Mouse (Mus musculus) MEL (cell line): ENCODE results near the gene Sec22b. TPM values are rescaled to one million over a fixed set of nuclear protein-coding genes. Genes with fewer than 3 reads are reported as not detected.

Experiments used
- DNase-seq: peaks from one replicate; pipeline ENCODE4 v3.0.0; 2011; ENCODE audit warnings: low read depth, low spot score
- H3K27ac ChIP-seq: 2 replicates; pipeline ENCODE4 v1.5.1; 2012; ENCODE audit warnings: low read depth, mild to moderate bottlenecking, control low read depth, low read length, moderate library complexity; ENCODE audit not compliant: control insufficient read depth
- H3K27me3 ChIP-seq, 2 experiments: fragments of 150-350 bp in 1 of 2; sonication (generic) in 1 of 2; 2 replicates each; pipeline ENCODE4 v1.6.1; 2012; ENCODE audit warnings: low read length in 2 of 2, mild to moderate bottlenecking in 2 of 2, improper control_type of control experiment in 1 of 2, moderate library complexity in 1 of 2; ENCODE audit not compliant: insufficient read depth in 2 of 2, control insufficient read depth in 1 of 2
- H3K36me3 ChIP-seq, 2 experiments: 2 replicates each; pipeline ENCODE4 v1.6.1; 2012 to 2014; ENCODE audit warnings: low read length in 2 of 2, improper control_type of control experiment in 1 of 2, inconsistent platforms in 1 of 2, mild to moderate bottlenecking in 1 of 2; ENCODE audit not compliant: insufficient read depth in 2 of 2, control insufficient read depth in 1 of 2
- H3K4me1 ChIP-seq, 2 experiments: fragments of 150-350 bp in 1 of 2; sonication (generic) in 1 of 2; 2 replicates each; pipeline ENCODE4 v1.6.1; 2012; ENCODE audit warnings: low read length in 2 of 2, improper control_type of control experiment in 1 of 2, mild to moderate bottlenecking in 1 of 2; ENCODE audit not compliant: insufficient read depth in 2 of 2, control insufficient read depth in 1 of 2
- H3K4me3 ChIP-seq, 2 experiments: fragments of 150-350 bp in 1 of 2; sonication (generic) in 1 of 2; 2 replicates each; pipeline ENCODE4 v1.5.1; 2012; ENCODE audit warnings: low read depth in 2 of 2, low read length in 2 of 2, mild to moderate bottlenecking in 2 of 2, moderate library complexity in 2 of 2, control low read depth in 1 of 2, improper control_type of control experiment in 1 of 2; ENCODE audit not compliant: control insufficient read depth in 1 of 2, insufficient read depth in 1 of 2
- H3K79me2 ChIP-seq: 2 replicates; pipeline ENCODE4 v1.6.1; 2012; ENCODE audit warnings: mild to moderate bottlenecking, low read length, moderate library complexity; ENCODE audit not compliant: control insufficient read depth, poor library complexity, insufficient read depth
- H3K9ac ChIP-seq: 2 replicates; pipeline ENCODE4 v1.6.1; 2012; ENCODE audit warnings: low read depth, mild to moderate bottlenecking, control low read depth, low read length, moderate library complexity; ENCODE audit not compliant: control insufficient read depth, poor library complexity, severe bottlenecking
- H3K9me3 ChIP-seq: fragments of 150-350 bp; sonication (generic); replicated peaks from 2 replicates; pipeline ENCODE4 v1.6.1; 2012; ENCODE audit warnings: mild to moderate bottlenecking, low read length, improper control_type of control experiment, moderate library complexity; ENCODE audit not compliant: insufficient read depth
- BHLHE40 ChIP-seq: IDR thresholded peaks from 2 replicates; pipeline ENCODE4 v1.6.1; 2012; ENCODE audit warnings: low read depth, mild to moderate bottlenecking, inconsistent platforms, low read length, improper control_type of control experiment, borderline replicate concordance
- CTCF ChIP-seq, 3 experiments: IDR thresholded peaks in 2 of 3; conservative IDR thresholded peaks in 1 of 3; 2 replicates each; pipeline ENCODE4 v1.5.1; 2011 to 2012; ENCODE audit warnings: low read length in 3 of 3, low read depth in 2 of 3, mild to moderate bottlenecking in 2 of 3, improper control_type of control experiment in 1 of 3, inconsistent platforms in 1 of 3, mixed read lengths in 1 of 3, moderate library complexity in 1 of 3; ENCODE audit not compliant: control insufficient read depth in 1 of 3, insufficient read depth in 1 of 3, poor library complexity in 1 of 3, severe bottlenecking in 1 of 3
- E2F4 ChIP-seq: IDR thresholded peaks from 2 replicates; pipeline ENCODE4 v1.6.1; 2011; ENCODE audit warnings: low read depth, low read length, improper control_type of control experiment, borderline replicate concordance
- EP300 ChIP-seq, 2 experiments: IDR thresholded peaks; 2 replicates each; pipeline ENCODE4 v1.6.1; 2011; ENCODE audit warnings: improper control_type of control experiment in 2 of 2, low read length in 2 of 2, low read depth in 1 of 2, mild to moderate bottlenecking in 1 of 2
- ETS1 ChIP-seq: IDR thresholded peaks from 2 replicates; pipeline ENCODE4 v1.6.1; 2012; ENCODE audit warnings: low read depth, mild to moderate bottlenecking, inconsistent platforms, low read length, improper control_type of control experiment, moderate library complexity
- MAX ChIP-seq: IDR thresholded peaks from 2 replicates; pipeline ENCODE4 v1.6.1; 2011; ENCODE audit warnings: low read length, improper control_type of control experiment
- MAZ ChIP-seq: IDR thresholded peaks from 2 replicates; pipeline ENCODE4 v1.6.1; 2012; ENCODE audit warnings: low read depth, mild to moderate bottlenecking, inconsistent platforms, low read length, improper control_type of control experiment
- MYB ChIP-seq: IDR thresholded peaks from 2 replicates; pipeline ENCODE4 v1.6.1; 2011; ENCODE audit warnings: mild to moderate bottlenecking, low read depth, low read length, improper control_type of control experiment
- POLR2A ChIP-seq, 2 experiments: IDR thresholded peaks; 2 replicates each; pipeline ENCODE4 v1.6.1; 2011 to 2012; ENCODE audit warnings: low read length in 2 of 2, mild to moderate bottlenecking in 2 of 2, control low read depth in 1 of 2, improper control_type of control experiment in 1 of 2, low read depth in 1 of 2, moderate library complexity in 1 of 2; ENCODE audit not compliant: control insufficient read depth in 1 of 2, insufficient read depth in 1 of 2, poor library complexity in 1 of 2
- TAL1 ChIP-seq: IDR thresholded peaks from 2 replicates; pipeline ENCODE4 v1.6.1; 2012; ENCODE audit warnings: mild to moderate bottlenecking, inconsistent platforms, low read length, moderate library complexity, mixed read lengths
- UBTF ChIP-seq: IDR thresholded peaks from 2 replicates; pipeline ENCODE4 v1.6.1; 2012; ENCODE audit warnings: low read depth, mild to moderate bottlenecking, inconsistent platforms, low read length, improper control_type of control experiment, moderate library complexity, borderline replicate concordance; ENCODE audit not compliant: insufficient read depth
- USF1 ChIP-seq: IDR thresholded peaks from 2 replicates; pipeline ENCODE4 v1.6.1; 2014; ENCODE audit warnings: low read depth, mild to moderate bottlenecking, inconsistent platforms, low read length, improper control_type of control experiment, moderate library complexity
- ZC3H11A ChIP-seq: IDR thresholded peaks from 2 replicates; pipeline ENCODE4 v1.6.1; 2012; ENCODE audit warnings: low read depth, mild to moderate bottlenecking, inconsistent platforms, low read length, improper control_type of control experiment
- ZKSCAN1 ChIP-seq: IDR thresholded peaks from 2 replicates; pipeline ENCODE4 v1.6.1; 2012; ENCODE audit warnings: low read depth, mild to moderate bottlenecking, inconsistent platforms, low read length, improper control_type of control experiment, moderate library complexity
- ZMIZ1 ChIP-seq: IDR thresholded peaks from 2 replicates; pipeline ENCODE4 v1.6.1; 2012; ENCODE audit warnings: low read depth, mild to moderate bottlenecking, inconsistent platforms, low read length, improper control_type of control experiment, moderate library complexity
- polyA plus RNA-seq, 2 experiments: library from polyadenylated mRNA; stranded (reverse) in 1 of 2; unstranded in 1 of 2; fragments of >175 nt in 1 of 2; fragments of >200 nt in 1 of 2; gene quantifications; 2 replicates each; pipeline versions ENCODE4 v1.2.1 to v1.2.4; 2012; ENCODE audit warnings: low replicate concordance in 2 of 2, low read depth in 1 of 2; ENCODE audit not compliant: insufficient read length in 2 of 2, insufficient read depth in 1 of 2, missing spikeins in 1 of 2
- total RNA-seq: library from RNA; depleted of rRNA; stranded (reverse); fragments of 300-350 nt; gene quantifications from 2 replicates; pipeline ENCODE4 v1.2.3, GENCODE M21; 2012

Gene Sec22b
- total and polyA plus RNA-seq, 3 experiments, result 36.8 to 43.3 TPM; not detected in 1

- no peak for TF ChIP-seq MAX
Measured at GRCm38 (mm10) chr3:97949946-97950345, 49.0 kb downstream of the Sec22b start (continued).

GRCm38 (mm10) chr3:97951134-97951533, 50.1 kb downstream of the Sec22b start:
- no peaks in the 10 kb centered on the region for H3K9me3 ChIP-seq
- no peak overlapping the region for H3K27ac ChIP-seq
- no peak overlapping the region for H3K4me3 ChIP-seq
- no peak for TF ChIP-seq MAZ
- H3K9ac ChIP-seq, result no peak overlapping the region
- DNase-seq, result no peak
- H3K79me2 ChIP-seq, result no peaks in the 10 kb centered on the region
- peaks cover 17 to 24% of the 10 kb centered on the region in 2 experiments for H3K4me1 ChIP-seq
- H3K36me3 ChIP-seq, result peaks cover 0 to 21% of the 10 kb centered on the region in 2 experiments; a peak in 2 of 4 replicates
- no peaks in the 10 kb centered on the region for H3K27me3 ChIP-seq

GRCm38 (mm10) chr3:97953196-97953595, 52.2 kb downstream of the Sec22b start:
- DNase-seq, result no peak
- Histone ChIP-seq H3K4me1 (peaks cover 8 to 12% of the 10 kb centered on the region in 2 experiments), H3K27me3 (no peaks in the 10 kb centered on the region), H3K4me3 (no peak overlapping the region), H3K9ac (no peak overlapping the region), H3K9me3 (no peaks in the 10 kb centered on the region), H3K36me3 (peaks cover 0 to 10% of the 10 kb centered on the region in 2 experiments; a peak in 2 of 4 replicates), H3K27ac (no peak overlapping the region), H3K79me2 (no peaks in the 10 kb centered on the region)
- TF ChIP-seq ETS1, result no peak
- no peak for TF ChIP-seq E2F4
- TF ChIP-seq EP300 (IDR thresholded peaks at IDR 0.05; ENCODE audit: low read depth in 1 of 2, low read length in 2 of 2), result no peak
- TF ChIP-seq CTCF (IDR thresholded peaks at IDR 0.05 in 2 of 3, conservative IDR thresholded peaks at IDR 0.05 in 1 of 3; ENCODE audit: control insufficient read depth in 1 of 3, insufficient read depth in 1 of 3, low read depth in 2 of 3, low read length in 3 of 3, poor library complexity in 1 of 3, severe bottlenecking in 1 of 3), result no peak
- TF ChIP-seq BHLHE40, result no peak
- no peak for TF ChIP-seq USF1

GRCm38 (mm10) chr3:97956322-97956721, 55.3 kb downstream of the Sec22b start:
- H3K79me2 ChIP-seq, result no peaks in the 10 kb centered on the region
- TF ChIP-seq MYB, result no peak
- TF ChIP-seq UBTF, result no peak
- TF ChIP-seq ZMIZ1, result no peak
- no peak for TF ChIP-seq CTCF (IDR thresholded peaks at IDR 0.05 in 2 of 3, conservative IDR thresholded peaks at IDR 0.05 in 1 of 3; ENCODE audit: control insufficient read depth in 1 of 3, insufficient read depth in 1 of 3, low read depth in 2 of 3, low read length in 3 of 3, poor library complexity in 1 of 3, severe bottlenecking in 1 of 3)
- TF ChIP-seq ZKSCAN1, result no peak
- no peak for TF ChIP-seq POLR2A (IDR thresholded peaks at IDR 0.05; ENCODE audit: control insufficient read depth in 1 of 2, insufficient read depth in 1 of 2, low read depth in 1 of 2, low read length in 2 of 2, poor library complexity in 1 of 2)
- TF ChIP-seq MAZ, result no peak
- TF ChIP-seq TAL1, result no peak
- no peak for TF ChIP-seq ZC3H11A
- H3K27me3 ChIP-seq, result no peaks in the 10 kb centered on the region
- H3K36me3 ChIP-seq, result no peaks in the 10 kb centered on the region
- H3K9ac ChIP-seq, result no peak overlapping the region
- H3K4me1 ChIP-seq, result no peaks in the 10 kb centered on the region
- H3K9me3 ChIP-seq, result no peaks in the 10 kb centered on the region
- DNase-seq, result no peak
- H3K27ac ChIP-seq, result no peak overlapping the region
- no peak overlapping the region for H3K4me3 ChIP-seq
